Mouse (Mus musculus): ENCODE measurements around the gene Gpr155. TPM values are rescaled to one million over a fixed set of nuclear protein-coding genes. Genes with fewer than 3 reads are reported as not detected.
A peak's percentile ranks its signal among the peaks of the same experiment; 100 is the strongest.

Gene Gpr155
- 1.1 and 1.4 TPM in 2 replicates for polyA plus RNA-seq (2012; rRNA removed)

- H3K4me1 ChIP-seq (ENCODE audit: control insufficient read depth, insufficient read depth, low read length): peaks cover 5% of the 10 kb centered on the region; the same call in 1 of the 2 replicates
- TF ChIP-seq POLR2A (IDR thresholded peaks at IDR 0.05; ENCODE audit: control insufficient read depth, low read depth, low read length) (peak; percentile 83), CTCF (IDR thresholded peaks at IDR 0.05; ENCODE audit: control insufficient read depth, insufficient read depth, insufficient replicate concordance, low read depth, low read length) (no peak)
- no peaks in the 10 kb centered on the region for H3K27me3 ChIP-seq (ENCODE audit: control insufficient read depth, insufficient read depth, low read length)
- H3K36me3 ChIP-seq (ENCODE audit: control insufficient read depth, insufficient read depth, low read length): no peaks in the 10 kb centered on the region
- H3K4me3 ChIP-seq (ENCODE audit: control insufficient read depth, low read depth, low read length): peak within 1 kb of the TSS; percentile 81
- 0 out of 2 replicates have a peak within 1 kb of the TSS, but pooled peaks have one; percentile 0 for H3K27ac ChIP-seq (ENCODE audit: control insufficient read depth, insufficient read depth, low read depth, low read length)
These were observed at the start of gene Gpr155 for GRCm38 (mm10) chr2:73386356-73387046. TSS of gene Gpr155 (minus strand) at chr2:73386572.

GRCm38 (mm10) chr2:73435847-73436246 lies 49.5 kb upstream of the Gpr155 start:
- H3K36me3 ChIP-seq (ENCODE audit: control insufficient read depth, insufficient read depth, low read length): no peaks in the 10 kb centered on the region
- H3K27ac ChIP-seq (ENCODE audit: control insufficient read depth, insufficient read depth, low read depth, low read length): no peak overlapping the region
- H3K27me3 ChIP-seq (ENCODE audit: control insufficient read depth, insufficient read depth, low read length): no peaks in the 10 kb centered on the region
- no peak overlapping the region for H3K4me3 ChIP-seq (ENCODE audit: control insufficient read depth, low read depth, low read length)
- TF ChIP-seq CTCF (IDR thresholded peaks at IDR 0.05; ENCODE audit: control insufficient read depth, insufficient read depth, insufficient replicate concordance, low read depth, low read length) (no peak), POLR2A (IDR thresholded peaks at IDR 0.05; ENCODE audit: control insufficient read depth, low read depth, low read length) (no peak)
- peaks cover 8% of the 10 kb centered on the region for H3K4me1 ChIP-seq (ENCODE audit: control insufficient read depth, insufficient read depth, low read length)

GRCm38 (mm10) chr2:73431959-73432396 lies 45.6 kb upstream of the Gpr155 start:
- Histone ChIP-seq H3K36me3 (ENCODE audit: control insufficient read depth, insufficient read depth, low read length) (no peaks in the 10 kb centered on the region), H3K4me3 (ENCODE audit: control insufficient read depth, low read depth, low read length) (no peak overlapping the region), H3K27ac (ENCODE audit: control insufficient read depth, insufficient read depth, low read depth, low read length) (0 out of 2 replicates have a peak overlapping the region, but pooled peaks have one; percentile 51), H3K4me1 (ENCODE audit: control insufficient read depth, insufficient read depth, low read length) (peaks cover 6% of the 10 kb centered on the region), H3K27me3 (ENCODE audit: control insufficient read depth, insufficient read depth, low read length) (no peaks in the 10 kb centered on the region)
- TF ChIP-seq CTCF (IDR thresholded peaks at IDR 0.05; ENCODE audit: control insufficient read depth, insufficient read depth, insufficient replicate concordance, low read depth, low read length) (no peak), POLR2A (IDR thresholded peaks at IDR 0.05; ENCODE audit: control insufficient read depth, low read depth, low read length) (no peak)

- H3K36me3 ChIP-seq (ENCODE audit: control insufficient read depth, insufficient read depth, low read length): no peaks in the 10 kb centered on the region
- H3K4me1 ChIP-seq (ENCODE audit: control insufficient read depth, insufficient read depth, low read length): peaks cover 6% of the 10 kb centered on the region
- H3K27ac ChIP-seq (ENCODE audit: control insufficient read depth, insufficient read depth, low read depth, low read length): no peak overlapping the region
- no peak overlapping the region for H3K4me3 ChIP-seq (ENCODE audit: control insufficient read depth, low read depth, low read length)
- no peaks in the 10 kb centered on the region for H3K27me3 ChIP-seq (ENCODE audit: control insufficient read depth, insufficient read depth, low read length)
- TF ChIP-seq CTCF (IDR thresholded peaks at IDR 0.05; ENCODE audit: control insufficient read depth, insufficient read depth, insufficient replicate concordance, low read depth, low read length) (no peak), POLR2A (IDR thresholded peaks at IDR 0.05; ENCODE audit: control insufficient read depth, low read depth, low read length) (no peak)
These were observed 42.6 kb upstream of the Gpr155 start for GRCm38 (mm10) chr2:73428803-73429468.

- TF ChIP-seq POLR2A (IDR thresholded peaks at IDR 0.05; ENCODE audit: control insufficient read depth, low read depth, low read length) (no peak), CTCF (IDR thresholded peaks at IDR 0.05; ENCODE audit: control insufficient read depth, insufficient read depth, insufficient replicate concordance, low read depth, low read length) (peak; percentile 51; the same call in 1 of the 2 replicates)
- H3K36me3 ChIP-seq (ENCODE audit: control insufficient read depth, insufficient read depth, low read length): no peaks in the 10 kb centered on the region
These were observed 40.9 kb upstream of the Gpr155 start for GRCm38 (mm10) chr2:73427293-73427692.

GRCm38 (mm10) chr2:73425822-73426221 lies 39.5 kb upstream of the Gpr155 start:
- Histone ChIP-seq H3K4me1 (ENCODE audit: control insufficient read depth, insufficient read depth, low read length) (no peaks in the 10 kb centered on the region; the same call in 1 of the 2 replicates), H3K4me3 (ENCODE audit: control insufficient read depth, low read depth, low read length) (no peak overlapping the region), H3K27me3 (ENCODE audit: control insufficient read depth, insufficient read depth, low read length) (no peaks in the 10 kb centered on the region), H3K36me3 (ENCODE audit: control insufficient read depth, insufficient read depth, low read length) (no peaks in the 10 kb centered on the region), H3K27ac (ENCODE audit: control insufficient read depth, insufficient read depth, low read depth, low read length) (no peak overlapping the region)
- no peak for TF ChIP-seq CTCF (IDR thresholded peaks at IDR 0.05; ENCODE audit: control insufficient read depth, insufficient read depth, insufficient replicate concordance, low read depth, low read length)
- TF ChIP-seq POLR2A (IDR thresholded peaks at IDR 0.05; ENCODE audit: control insufficient read depth, low read depth, low read length): no peak

More at GRCm38 (mm10) chr2:73427293-73427692, 40.9 kb upstream of the Gpr155 start:
- Histone ChIP-seq H3K27ac (ENCODE audit: control insufficient read depth, insufficient read depth, low read depth, low read length) (no peak overlapping the region), H3K27me3 (ENCODE audit: control insufficient read depth, insufficient read depth, low read length) (no peaks in the 10 kb centered on the region), H3K4me3 (ENCODE audit: control insufficient read depth, low read depth, low read length) (no peak overlapping the region), H3K4me1 (ENCODE audit: control insufficient read depth, insufficient read depth, low read length) (peaks cover 6% of the 10 kb centered on the region)

- Histone ChIP-seq H3K27me3 (ENCODE audit: control insufficient read depth, insufficient read depth, low read length) (no peaks in the 10 kb centered on the region), H3K4me1 (ENCODE audit: control insufficient read depth, insufficient read depth, low read length) (no peaks in the 10 kb centered on the region), H3K36me3 (ENCODE audit: control insufficient read depth, insufficient read depth, low read length) (no peaks in the 10 kb centered on the region), H3K4me3 (ENCODE audit: control insufficient read depth, low read depth, low read length) (no peak overlapping the region), H3K27ac (ENCODE audit: control insufficient read depth, insufficient read depth, low read depth, low read length) (no peak overlapping the region)
- no peak for TF ChIP-seq CTCF (IDR thresholded peaks at IDR 0.05; ENCODE audit: control insufficient read depth, insufficient read depth, insufficient replicate concordance, low read depth, low read length)
- no peak for TF ChIP-seq POLR2A (IDR thresholded peaks at IDR 0.05; ENCODE audit: control insufficient read depth, low read depth, low read length)
These were observed 33.4 kb upstream of the Gpr155 start for GRCm38 (mm10) chr2:73419730-73420129.

All from testis, adult 2 months (tissue).